Mouse (Mus musculus): ENCODE measurements around the gene Ptprc.

Gene Ptprc

GRCm38 (mm10) chr1:138175494-138175893 is at the start of gene Ptprc:
TSS of gene Ptprc (minus strand) at chr1:138175708.
- no peak for DNase-seq (ENCODE audit: low spot score in 2 of 2)

- no peak for DNase-seq (ENCODE audit: low spot score in 2 of 2)
Observed at GRCm38 (mm10) chr1:138214736-138215458, 39.4 kb upstream of the Ptprc start.

- no peak for DNase-seq (ENCODE audit: low spot score in 2 of 2)
Observed at GRCm38 (mm10) chr1:138210387-138211024, 35.0 kb upstream of the Ptprc start.

GRCm38 (mm10) chr1:138209751-138210150 is 34.2 kb upstream of the Ptprc start:
- no peak for DNase-seq (ENCODE audit: low spot score in 2 of 2)

GRCm38 (mm10) chr1:138206041-138206440 is 30.5 kb upstream of the Ptprc start:
- DNase-seq (ENCODE audit: low spot score in 2 of 2) = no peak

- DNase-seq (ENCODE audit: low spot score in 2 of 2) = peak in 1 of 2 experiments; percentile 28
Observed at GRCm38 (mm10) chr1:138191689-138192508, 16.4 kb upstream of the Ptprc start.

GRCm38 (mm10) chr1:138188131-138188530 is 12.6 kb upstream of the Ptprc start:
- DNase-seq (ENCODE audit: low spot score in 2 of 2) = no peak

GRCm38 (mm10) chr1:138185904-138186303 is 10.4 kb upstream of the Ptprc start:
- DNase-seq (ENCODE audit: low spot score in 2 of 2) = no peak

- DNase-seq (ENCODE audit: low spot score in 2 of 2) = no peak
Observed at GRCm38 (mm10) chr1:138180081-138180480, 4.6 kb upstream of the Ptprc start.

GRCm38 (mm10) chr1:138174705-138175492 is 609 bp downstream of the Ptprc start:
- DNase-seq (ENCODE audit: low spot score in 2 of 2) = no peak

- no peak for DNase-seq (ENCODE audit: low spot score in 2 of 2)
Observed at GRCm38 (mm10) chr1:138174143-138174542, 1.4 kb downstream of the Ptprc start.

GRCm38 (mm10) chr1:138173669-138174068 is 1.8 kb downstream of the Ptprc start:
- DNase-seq (ENCODE audit: low spot score in 2 of 2) = no peak

- DNase-seq (ENCODE audit: low spot score in 2 of 2) = no peak
Observed at GRCm38 (mm10) chr1:138172547-138172946, 3.0 kb downstream of the Ptprc start.

- DNase-seq (ENCODE audit: low spot score in 2 of 2) = no peak
Observed at GRCm38 (mm10) chr1:138172096-138172495, 3.4 kb downstream of the Ptprc start.

- no peak for DNase-seq (ENCODE audit: low spot score in 2 of 2)
Observed at GRCm38 (mm10) chr1:138166233-138166771, 9.2 kb downstream of the Ptprc start.

GRCm38 (mm10) chr1:138162638-138163037 is 12.9 kb downstream of the Ptprc start:
- DNase-seq (ENCODE audit: low spot score in 2 of 2) = no peak

GRCm38 (mm10) chr1:138158921-138159320 is 16.6 kb downstream of the Ptprc start:
- no peak for DNase-seq (ENCODE audit: low spot score in 2 of 2)

- DNase-seq (ENCODE audit: low spot score in 2 of 2) = no peak
Observed at GRCm38 (mm10) chr1:138158236-138158635, 17.3 kb downstream of the Ptprc start.

- no peak for DNase-seq (ENCODE audit: low spot score in 2 of 2)
Observed at GRCm38 (mm10) chr1:138157709-138158108, 17.8 kb downstream of the Ptprc start.

GRCm38 (mm10) chr1:138157008-138157407 is 18.5 kb downstream of the Ptprc start:
- DNase-seq (ENCODE audit: low spot score in 2 of 2) = no peak

- DNase-seq (ENCODE audit: low spot score in 2 of 2) = no peak
Observed at GRCm38 (mm10) chr1:138154185-138154785, 21.2 kb downstream of the Ptprc start.

All from left cerebral cortex, adult 9 months (tissue).